Mouse (Mus musculus) intestine, embryonic 16.5 days (tissue): ENCODE data around the gene Slc7a7. TPM values are rescaled to one million over a fixed set of nuclear protein-coding genes. Genes with fewer than 3 reads are reported as not detected.

Experiments
- ATAC-seq: fragments of 200-750 bp; cut with Nextera tagmentation; 2 replicates; pipeline ENCODE4 v1.8.0; 2017; ENCODE audit warnings: moderate TSS enrichment, moderate library complexity
- H3K27ac ChIP-seq: fragments of 300-500 bp; sonication (generic); 2 replicates; pipeline ENCODE4 v1.5.1; 2014; ENCODE audit warnings: mild to moderate bottlenecking, low read length
- H3K27me3 ChIP-seq: fragments of 300-500 bp; sonication (generic); replicated peaks from 2 replicates; pipeline ENCODE4 v1.6.1; 2014; ENCODE audit warnings: low read length, control low read depth, mixed read lengths; ENCODE audit not compliant: control insufficient read depth, insufficient read depth
- H3K36me3 ChIP-seq: fragments of 300-500 bp; sonication (generic); 2 replicates; pipeline ENCODE4 v1.6.1; 2014; ENCODE audit warnings: low read length, control low read depth; ENCODE audit not compliant: control insufficient read depth, insufficient read depth
- H3K4me1 ChIP-seq: fragments of 300-500 bp; sonication (generic); 2 replicates; pipeline ENCODE4 v1.6.1; 2014; ENCODE audit warnings: low read length, control low read depth, mixed read lengths; ENCODE audit not compliant: control insufficient read depth, insufficient read depth
- H3K4me2 ChIP-seq: fragments of 300-500 bp; sonication (generic); 2 replicates; pipeline ENCODE4 v1.6.1; 2014; ENCODE audit warnings: low read depth, low read length, control low read depth
- H3K4me3 ChIP-seq: fragments of 300-500 bp; sonication (generic); 2 replicates; pipeline ENCODE4 v1.5.1; 2014; ENCODE audit warnings: mild to moderate bottlenecking, low read length
- H3K9ac ChIP-seq: fragments of 300-500 bp; sonication (generic); 2 replicates; pipeline ENCODE4 v1.6.1; 2014; ENCODE audit warnings: low read depth, low read length
- H3K9me3 ChIP-seq: fragments of 300-500 bp; sonication (generic); 2 replicates; pipeline ENCODE4 v1.6.1; 2016; ENCODE audit warnings: low read length, control low read depth; ENCODE audit not compliant: control insufficient read depth
- WGBS: fragments of 180-500 bp; shearing (Covaris S2); extraction: QIAGEN DNeasy Blood & Tissue Kit; methylation state at CpG from one replicate; pipeline ENCODE4 v1.1.7; 2014; 5-methylcytosine and 5-hydroxymethylcytosine counted together
- polyA plus RNA-seq: library from polyadenylated mRNA; unstranded; fragments of >200 nt; fragmentation: Nextera tagmentation; extraction: Ambion mirVana; gene quantifications from 2 replicates; pipeline ENCODE4 v1.2.1, GENCODE M21; 2015

Slc7a7 gene
- polyA plus RNA-seq, 1 experiment from 2014 or later: 93.8 TPM

DNA sequence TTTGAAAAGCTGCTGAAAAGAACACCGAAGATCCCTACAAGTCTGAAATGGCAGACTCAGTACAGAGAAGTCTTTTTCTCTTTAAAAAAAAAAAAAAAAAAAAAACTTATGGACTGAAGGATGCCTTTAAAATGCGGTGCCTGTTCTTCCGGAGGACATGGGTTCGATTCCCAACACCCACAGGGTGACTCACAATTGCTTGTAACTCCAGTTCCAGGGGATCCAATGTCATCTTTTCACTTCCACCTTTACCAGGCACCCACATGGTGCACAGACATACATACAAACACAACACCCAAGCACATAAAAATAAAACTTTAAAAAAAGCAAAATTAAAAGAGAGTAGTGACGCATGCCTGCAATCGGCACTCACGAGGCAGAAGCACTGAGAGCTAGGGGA, 10.1 kb upstream of the Slc7a7 start:
- no peak for ATAC-seq
- Histone ChIP-seq H3K4me1 (peaks cover 22% of the 10 kb centered on the region), H3K36me3 (no peaks in the 10 kb centered on the region; the same call in 1 of the 2 replicates), H3K27ac (no peak overlapping the region), H3K4me3 (peak overlapping the region; percentile 69), H3K9ac (peak overlapping the region; percentile 77; the same call in 1 of the 2 replicates), H3K27me3 (no peaks in the 10 kb centered on the region), H3K9me3 (no peaks in the 10 kb centered on the region), H3K4me2 (peak overlapping the region; percentile 73)
- WGBS: 91% methylated on average over 7 of the region's 7 CpGs

- under 1% methylated on average over 48 of the region's 48 CpGs for WGBS
- no peaks in the 10 kb centered on the region for H3K27me3 ChIP-seq
- H3K4me3 ChIP-seq: peak within 1 kb of the TSS; percentile 69
- peak within 1 kb of the TSS; percentile 77 for H3K9ac ChIP-seq
- peak; percentile 76 for ATAC-seq
- H3K4me2 ChIP-seq: peak within 1 kb of the TSS; percentile 73
- peak within 1 kb of the TSS; percentile 71 for H3K27ac ChIP-seq
- H3K9me3 ChIP-seq: no peaks in the 10 kb centered on the region
- H3K4me1 ChIP-seq: peaks cover 22% of the 10 kb centered on the region
- H3K36me3 ChIP-seq: no peaks in the 10 kb centered on the region; the same call in 1 of the 2 replicates
Observed at GRCm38 (mm10) chr14:54426689-54427398, 9.3 kb upstream of the Slc7a7 start, which contains the start of gene Mrpl52. Gene Mrpl52, plus strand, starts transcription at chr14:54426909.

GRCm38 (mm10) chr14:54426003-54426688, 8.6 kb upstream of the Slc7a7 start:
- Histone ChIP-seq H3K36me3 (no peaks in the 10 kb centered on the region; the same call in 1 of the 2 replicates), H3K9me3 (no peaks in the 10 kb centered on the region), H3K4me3 (peak overlapping the region; percentile 69), H3K27ac (peak overlapping the region; percentile 71), H3K4me1 (peaks cover 22% of the 10 kb centered on the region), H3K4me2 (peak overlapping the region; percentile 60), H3K9ac (peak overlapping the region; percentile 77), H3K27me3 (no peaks in the 10 kb centered on the region)
- 32% methylated on average over 14 of the region's 14 CpGs for WGBS
- no peak for ATAC-seq

DNA sequence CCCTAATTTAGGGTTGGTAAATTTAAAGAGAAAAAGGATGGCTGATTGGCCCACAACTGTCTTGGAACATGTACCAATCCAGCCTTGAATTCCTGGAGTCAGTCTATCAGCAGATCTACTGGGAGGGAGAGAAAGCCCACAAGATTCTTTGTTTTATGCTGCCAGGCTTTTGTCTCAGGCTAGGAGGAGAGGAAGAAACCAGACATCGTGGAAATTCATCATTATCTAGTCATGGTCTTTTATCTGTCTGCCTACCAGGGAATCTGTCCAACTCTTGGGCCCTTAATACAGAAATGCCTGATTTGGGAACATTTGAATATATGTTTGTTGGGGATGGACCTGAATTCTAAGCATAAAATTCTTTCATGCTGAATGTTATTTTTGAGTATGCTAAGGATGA, 8.0 kb upstream of the Slc7a7 start:
- H3K27me3 ChIP-seq: no peaks in the 10 kb centered on the region
- peaks cover 18% of the 10 kb centered on the region for H3K4me1 ChIP-seq
- no peak for ATAC-seq
- no peak overlapping the region for H3K27ac ChIP-seq
- H3K9ac ChIP-seq: no peak overlapping the region
- H3K4me2 ChIP-seq: no peak overlapping the region
- H3K4me3 ChIP-seq: no peak overlapping the region
- no peaks in the 10 kb centered on the region; the same call in 1 of the 2 replicates for H3K36me3 ChIP-seq
- WGBS: 89% methylated on average over 1 of the region's 1 CpGs
- H3K9me3 ChIP-seq: no peaks in the 10 kb centered on the region

DNA sequence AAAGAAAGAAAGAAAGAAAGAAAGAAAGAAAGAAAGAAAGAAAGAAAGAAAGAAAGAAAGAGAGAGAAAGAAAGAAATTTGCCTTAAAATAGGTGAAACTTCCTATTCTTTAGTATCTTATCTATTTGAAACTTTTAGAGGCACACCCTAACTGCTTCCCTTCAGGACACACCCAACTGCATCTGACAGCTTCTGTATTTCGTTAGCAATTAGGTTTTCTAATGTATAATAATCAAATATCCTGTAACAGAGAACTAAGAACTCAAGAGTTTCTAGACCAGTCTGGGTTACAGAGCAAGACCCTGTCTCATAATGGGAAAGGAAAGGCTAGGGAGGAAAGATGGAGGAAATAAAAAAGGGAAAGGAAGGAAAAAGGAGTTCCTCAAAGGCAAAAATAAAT, 7.1 kb upstream of the Slc7a7 start:
- Histone ChIP-seq H3K4me1 (peaks cover 9% of the 10 kb centered on the region), H3K36me3 (no peaks in the 10 kb centered on the region), H3K4me2 (no peak overlapping the region), H3K9ac (no peak overlapping the region), H3K27me3 (no peaks in the 10 kb centered on the region), H3K27ac (no peak overlapping the region), H3K4me3 (no peak overlapping the region), H3K9me3 (no peaks in the 10 kb centered on the region)
- 75% methylated on average over 1 of the region's 1 CpGs for WGBS
- ATAC-seq: no peak

DNA sequence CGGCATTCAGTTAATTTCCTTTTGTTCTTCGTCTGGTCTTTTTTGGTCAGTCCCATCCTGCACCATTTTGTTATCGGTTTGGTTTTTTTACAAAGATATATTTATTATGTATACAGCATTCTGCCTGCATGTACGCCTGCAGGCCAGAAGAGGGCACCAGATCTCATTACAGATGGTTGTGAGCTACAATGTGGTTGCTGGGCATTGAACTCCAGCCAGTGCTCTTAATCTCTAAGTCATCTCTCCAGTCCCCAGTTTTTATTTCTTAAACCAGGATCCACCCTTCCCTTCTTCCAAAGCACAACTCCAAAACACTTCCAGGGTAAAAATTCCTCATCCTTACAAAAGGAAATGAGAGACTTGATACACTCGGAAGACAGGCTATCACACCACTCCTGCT, 5.8 kb upstream of the Slc7a7 start:
- no peaks in the 10 kb centered on the region for H3K27me3 ChIP-seq
- 69% methylated on average over 5 of the region's 5 CpGs for WGBS
- H3K4me2 ChIP-seq: no peak overlapping the region
- H3K4me1 ChIP-seq: 0 out of 2 replicates have a peak, but pooled peaks cover 5% of the 10 kb centered on the region
- H3K4me3 ChIP-seq: no peak overlapping the region
- no peak for ATAC-seq
- no peaks in the 10 kb centered on the region for H3K9me3 ChIP-seq
- no peak overlapping the region for H3K27ac ChIP-seq
- H3K9ac ChIP-seq: no peak overlapping the region
- no peaks in the 10 kb centered on the region for H3K36me3 ChIP-seq

GRCm38 (mm10) chr14:54421014-54421413, 3.4 kb upstream of the Slc7a7 start:
- H3K9ac ChIP-seq: no peak overlapping the region
- no peak for ATAC-seq
- WGBS: 77% methylated on average over 2 of the region's 2 CpGs
- H3K4me2 ChIP-seq: no peak overlapping the region
- H3K4me1 ChIP-seq: 0 out of 2 replicates have a peak, but pooled peaks cover 3% of the 10 kb centered on the region
- H3K4me3 ChIP-seq: no peak overlapping the region
- H3K27ac ChIP-seq: no peak overlapping the region
- H3K36me3 ChIP-seq: no peaks in the 10 kb centered on the region
- H3K9me3 ChIP-seq: no peaks in the 10 kb centered on the region
- no peaks in the 10 kb centered on the region for H3K27me3 ChIP-seq

GRCm38 (mm10) chr14:54416830-54417229, 750 bp downstream of the Slc7a7 start:
- Histone ChIP-seq H3K9ac (no peak overlapping the region), H3K27me3 (no peaks in the 10 kb centered on the region), H3K4me2 (no peak overlapping the region), H3K4me3 (no peak overlapping the region), H3K4me1 (peaks cover 20% of the 10 kb centered on the region), H3K27ac (no peak overlapping the region), H3K9me3 (no peaks in the 10 kb centered on the region), H3K36me3 (no peaks in the 10 kb centered on the region)
- 76% methylated on average over 4 of the region's 4 CpGs for WGBS
- no peak for ATAC-seq

DNA sequence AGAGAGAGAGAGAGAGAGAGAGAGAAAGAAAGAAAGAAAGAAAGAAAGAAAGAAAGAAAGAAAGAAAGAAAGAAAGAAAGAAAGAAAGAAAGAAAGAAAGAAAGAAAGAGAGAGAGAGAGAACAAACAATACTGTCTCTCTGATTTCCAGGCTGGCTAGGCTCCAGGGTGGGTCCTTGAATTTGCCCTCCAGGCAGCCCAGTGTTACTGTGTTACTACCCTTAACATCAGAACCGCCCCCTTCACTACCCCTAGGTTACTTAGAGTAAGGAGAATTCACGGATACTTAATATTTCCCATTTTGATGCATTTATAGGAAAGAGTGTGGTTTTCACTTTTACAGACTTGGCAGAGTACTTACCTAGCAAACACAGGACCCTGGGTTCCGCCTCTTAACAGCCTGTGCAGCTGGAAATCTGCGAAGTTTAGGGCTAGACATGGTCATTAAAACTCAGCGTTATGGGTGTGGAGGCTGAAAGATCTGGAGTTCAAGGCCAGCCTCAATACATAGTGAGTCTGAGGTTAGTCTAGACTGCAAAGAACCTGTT, 1.3 kb downstream of the Slc7a7 start:
- H3K27me3 ChIP-seq: no peaks in the 10 kb centered on the region
- no peaks in the 10 kb centered on the region for H3K36me3 ChIP-seq
- no peaks in the 10 kb centered on the region for H3K9me3 ChIP-seq
- no peak overlapping the region for H3K27ac ChIP-seq
- H3K9ac ChIP-seq: no peak overlapping the region
- H3K4me3 ChIP-seq: no peak overlapping the region
- H3K4me2 ChIP-seq: no peak overlapping the region
- ATAC-seq: no peak
- H3K4me1 ChIP-seq: peaks cover 20% of the 10 kb centered on the region
- WGBS: 56% methylated on average over 5 of the region's 5 CpGs
